Mouse (Mus musculus): ENCODE data around the gene Rpp14.
A peak's percentile ranks its signal among the peaks of the same experiment; 100 is the strongest.

The Rpp14 gene

GRCm38 (mm10) chr14:8059938-8060337 is 20.2 kb upstream of the Rpp14 start:
- DNase-seq (ENCODE audit: inconsistent ontology term) = no peak

DNA sequence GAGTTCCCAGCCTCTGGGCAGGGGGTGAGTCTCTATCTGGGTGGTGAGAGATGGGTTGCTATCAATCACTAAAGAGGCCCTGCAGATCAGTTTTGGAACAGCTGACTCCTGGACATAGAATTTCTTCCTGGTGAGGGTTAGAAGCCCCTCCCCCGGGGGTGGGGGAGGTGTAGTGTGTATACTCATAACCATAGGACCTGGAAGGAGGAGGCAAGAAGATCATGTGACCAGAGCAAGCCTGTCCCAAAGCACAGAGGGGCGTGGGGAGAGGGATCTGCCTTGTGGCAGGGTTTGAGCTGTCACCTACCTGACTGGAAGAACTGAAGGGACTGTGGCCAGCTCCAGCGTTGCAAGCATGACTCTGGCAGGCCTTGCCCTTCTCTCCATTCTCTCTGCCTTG is 18.1 kb upstream of the Rpp14 start:
- DNase-seq (ENCODE audit: inconsistent ontology term) = no peak

DNA sequence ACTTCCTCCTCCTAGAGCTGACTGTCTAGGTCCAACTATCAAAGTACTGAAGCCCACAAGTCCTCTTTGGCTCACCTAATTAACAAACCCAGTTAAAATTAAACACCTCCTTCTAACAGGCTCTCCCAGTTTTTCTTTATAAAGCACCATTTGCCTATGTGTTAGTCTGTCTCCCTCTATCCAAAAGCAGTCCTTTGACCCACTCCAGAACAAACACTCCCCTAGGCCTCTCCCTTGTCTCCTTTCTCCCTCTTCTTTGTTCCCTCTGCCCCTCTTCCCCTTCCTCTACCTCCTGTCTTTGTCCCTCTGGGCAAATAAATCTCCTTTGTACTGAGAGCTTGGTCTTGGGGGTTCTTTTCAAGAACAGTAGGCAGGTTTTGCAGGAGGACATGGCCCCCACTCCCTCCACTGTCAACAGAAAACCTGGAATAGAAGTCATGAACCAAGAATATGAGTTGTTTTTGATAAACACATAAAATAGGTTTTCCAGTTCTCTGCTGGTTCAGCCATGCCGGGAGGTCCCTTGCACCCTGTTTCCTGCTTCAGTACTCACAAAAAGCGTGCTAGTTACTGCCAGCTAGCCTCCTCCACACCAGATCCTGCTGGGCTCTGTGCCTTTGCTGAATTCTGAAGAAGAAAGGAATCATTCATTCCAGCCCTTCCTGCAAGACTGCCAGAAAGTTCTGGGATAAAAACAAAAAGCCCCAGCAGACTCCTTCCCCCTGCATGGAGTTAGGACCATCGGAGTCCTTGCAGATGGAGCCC is 17.4 kb upstream of the Rpp14 start:
- DNase-seq (ENCODE audit: inconsistent ontology term) = peak; percentile 45

DNA sequence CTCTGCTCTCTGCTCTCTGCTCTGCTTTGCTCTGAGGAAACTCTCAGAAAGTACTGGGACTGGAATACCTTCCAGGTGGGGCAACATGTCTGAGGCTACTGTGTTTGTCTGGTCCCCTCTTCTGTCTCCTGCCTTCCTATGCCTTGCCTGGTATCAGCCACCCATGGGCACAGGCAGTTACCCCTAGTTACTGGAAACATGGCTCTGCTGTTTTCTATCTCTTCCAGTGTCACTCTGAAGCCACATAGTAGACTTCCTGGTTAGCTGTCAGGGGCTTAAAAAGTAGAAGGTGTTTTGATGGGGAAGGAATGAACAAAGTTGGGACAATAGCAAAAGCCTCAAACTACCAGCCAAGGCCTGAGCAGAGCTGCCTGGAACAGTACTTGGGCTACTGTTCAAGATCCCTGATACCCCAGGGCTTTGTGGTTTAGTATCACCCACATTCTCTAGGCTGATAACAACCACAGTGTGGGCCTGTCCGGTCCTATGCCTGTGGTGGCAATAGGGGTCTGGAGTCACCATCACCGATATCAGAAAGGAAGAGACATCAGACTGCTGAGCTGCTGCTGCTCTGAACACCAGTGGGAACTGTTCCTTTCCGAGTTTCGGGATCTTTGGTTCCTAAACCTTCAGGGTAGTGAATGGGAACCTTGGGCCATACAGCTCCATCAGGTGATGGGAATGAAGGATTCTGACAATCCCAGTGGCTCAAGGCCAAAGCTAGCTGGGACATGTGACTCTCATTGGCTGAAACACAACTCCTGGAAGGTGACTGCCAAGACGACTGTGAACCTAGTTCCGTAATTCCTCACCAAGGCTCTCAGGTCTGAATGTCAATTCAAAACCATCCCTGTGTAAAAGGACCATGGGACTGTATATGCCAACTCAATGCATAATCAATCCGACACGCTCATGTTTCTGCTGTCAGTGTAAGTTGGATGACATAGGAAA is 16.1 kb upstream of the Rpp14 start:
- no peak for DNase-seq (ENCODE audit: inconsistent ontology term)

GRCm38 (mm10) chr14:8080718-8081117 is 551 bp downstream of the Rpp14 start:
- DNase-seq (ENCODE audit: inconsistent ontology term) = no peak

- DNase-seq (ENCODE audit: inconsistent ontology term) = no peak
These were observed 2.8 kb downstream of the Rpp14 start for GRCm38 (mm10) chr14:8082949-8083348.

DNA sequence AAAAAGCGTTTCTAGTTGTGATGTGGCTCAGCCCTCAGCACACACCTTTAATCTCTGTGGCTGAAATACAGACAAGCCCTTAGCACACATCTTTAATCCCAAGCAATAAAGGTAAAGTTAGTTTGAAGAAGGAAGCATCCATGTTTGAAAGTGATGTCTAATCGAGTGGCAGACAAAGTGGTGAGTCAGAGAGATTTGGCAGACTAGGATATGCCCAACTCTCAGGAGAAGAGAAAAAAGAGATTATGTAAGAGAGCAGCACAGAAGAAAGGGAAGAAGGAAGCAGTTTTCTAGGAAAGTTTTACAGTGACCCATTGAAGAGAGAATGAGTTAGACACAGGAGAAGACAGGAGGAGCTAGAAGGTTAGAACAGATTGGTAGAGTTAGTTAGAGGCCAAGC is 8.8 kb downstream of the Rpp14 start:
- DNase-seq (ENCODE audit: inconsistent ontology term) = peak; percentile 29

DNA sequence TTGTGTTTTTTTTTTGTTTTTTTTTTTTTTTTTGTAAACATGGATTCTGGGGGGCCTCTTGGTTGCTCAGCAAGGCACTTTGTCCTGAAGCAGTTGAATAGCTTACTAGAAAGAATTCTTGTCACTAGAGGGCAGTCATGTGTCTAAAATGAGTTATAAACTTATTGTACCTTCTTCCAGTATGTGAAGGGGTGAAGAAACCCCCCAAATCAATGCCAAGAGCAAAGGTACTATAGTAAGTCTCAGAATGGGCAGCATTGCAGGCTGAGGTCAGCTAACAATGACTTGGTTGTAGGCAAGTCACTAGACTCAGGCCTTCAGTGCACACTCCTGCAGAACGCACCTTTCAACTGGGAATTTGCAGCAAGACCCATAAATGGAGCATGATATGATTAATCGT is 12.4 kb downstream of the Rpp14 start:
- DNase-seq (ENCODE audit: inconsistent ontology term) = peak; percentile 25

- peak; percentile 64 for DNase-seq (ENCODE audit: inconsistent ontology term)
These were observed 13.3 kb downstream of the Rpp14 start for GRCm38 (mm10) chr14:8093427-8093826.

GRCm38 (mm10) chr14:8094931-8095561 is 14.9 kb downstream of the Rpp14 start:
- DNase-seq (ENCODE audit: inconsistent ontology term) = no peak

- no peak for DNase-seq (ENCODE audit: inconsistent ontology term)
These were observed 15.4 kb downstream of the Rpp14 start for GRCm38 (mm10) chr14:8095562-8095950.

DNA sequence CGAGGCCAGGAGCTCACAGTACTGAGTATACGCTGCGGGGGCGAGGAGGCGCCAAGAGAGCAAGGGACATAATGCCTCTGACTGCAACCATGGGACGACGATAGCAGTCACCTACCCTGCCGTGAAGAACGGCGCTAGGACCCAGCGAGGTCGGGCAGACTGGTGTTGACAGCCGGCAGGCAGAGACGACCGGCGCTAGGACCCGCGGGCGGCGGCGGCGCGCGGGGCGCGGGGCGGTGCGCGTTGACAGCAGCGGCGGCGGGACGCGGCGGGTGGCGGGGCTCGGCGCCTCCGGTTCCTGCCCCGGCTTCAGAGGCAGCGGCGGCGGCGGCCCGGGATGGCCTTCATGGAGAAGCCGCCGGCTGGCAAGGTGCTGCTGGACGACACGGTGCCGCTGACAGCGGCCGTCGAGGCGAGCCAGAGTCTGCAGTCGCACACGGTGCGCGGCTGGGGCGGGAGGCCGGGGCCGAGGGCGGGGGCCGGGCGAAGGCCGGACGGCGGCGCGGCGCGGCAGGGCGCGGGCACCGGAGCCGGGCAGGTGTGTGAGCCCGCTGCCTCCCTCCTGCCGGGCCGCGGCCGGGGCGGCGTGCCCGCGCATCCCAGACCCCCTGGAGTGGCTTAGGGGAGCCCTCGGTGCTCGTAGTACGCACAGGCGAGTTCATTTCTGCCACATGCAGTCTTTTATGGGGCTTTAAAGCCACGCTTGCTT is 18.0 kb downstream of the Rpp14 start, which contains the start of gene Pxk:
Gene Pxk (plus strand): TSS at position 234 of the 709 bp plus-strand sequence.
- peak; percentile 86 for DNase-seq (ENCODE audit: inconsistent ontology term)

- peak; percentile 83 for DNase-seq (ENCODE audit: inconsistent ontology term)
These were observed 18.5 kb downstream of the Rpp14 start for GRCm38 (mm10) chr14:8098687-8098995.

- peak; percentile 90 for DNase-seq (ENCODE audit: inconsistent ontology term)
These were observed 19.4 kb downstream of the Rpp14 start for GRCm38 (mm10) chr14:8099561-8100021.

GRCm38 (mm10) chr14:8101886-8102285 is 21.7 kb downstream of the Rpp14 start:
- peak; percentile 81 for DNase-seq (ENCODE audit: inconsistent ontology term)

GRCm38 (mm10) chr14:8102676-8103075 is 22.5 kb downstream of the Rpp14 start:
- no peak for DNase-seq (ENCODE audit: inconsistent ontology term)

DNA sequence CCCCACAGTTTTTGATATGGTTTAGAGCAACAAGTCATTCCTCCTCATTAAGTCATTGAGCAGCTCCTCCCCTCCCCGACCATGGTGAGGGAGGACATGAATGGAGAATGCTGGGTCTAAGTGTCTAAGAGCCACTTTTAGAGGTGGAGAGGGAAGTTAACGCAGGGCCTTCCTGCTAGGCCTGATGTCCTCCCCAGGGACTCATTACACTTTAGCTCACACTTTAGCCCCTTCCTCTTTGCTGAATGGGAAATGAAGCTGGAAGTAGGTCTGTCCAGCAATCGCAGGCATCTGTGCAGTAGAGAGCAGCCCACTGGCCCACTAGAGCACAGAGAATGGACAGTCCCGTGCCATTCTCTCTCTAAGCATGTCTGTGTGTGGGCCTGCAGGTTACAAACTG is 27.9 kb downstream of the Rpp14 start:
- no peak for DNase-seq (ENCODE audit: inconsistent ontology term)

DNA sequence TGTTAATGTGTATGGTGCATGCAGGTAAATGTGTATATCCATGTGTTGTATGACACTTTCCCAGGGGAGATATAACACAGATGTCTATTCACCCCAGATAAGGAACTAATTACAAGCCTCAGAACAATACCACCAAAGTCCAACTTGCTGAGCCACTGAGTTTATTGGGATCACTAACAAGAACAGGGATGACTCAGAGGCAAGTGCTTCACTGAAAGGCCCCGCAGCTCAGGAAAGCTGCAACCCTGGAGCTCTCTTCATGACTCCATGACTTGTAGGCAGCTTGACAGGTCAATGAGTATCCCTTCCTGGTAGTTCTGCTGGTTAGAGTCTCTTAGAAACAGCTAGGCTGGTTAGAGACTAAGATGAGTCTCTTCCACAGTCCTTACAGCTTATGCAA is 28.8 kb downstream of the Rpp14 start:
- peak; percentile 39 for DNase-seq (ENCODE audit: inconsistent ontology term)

DNA sequence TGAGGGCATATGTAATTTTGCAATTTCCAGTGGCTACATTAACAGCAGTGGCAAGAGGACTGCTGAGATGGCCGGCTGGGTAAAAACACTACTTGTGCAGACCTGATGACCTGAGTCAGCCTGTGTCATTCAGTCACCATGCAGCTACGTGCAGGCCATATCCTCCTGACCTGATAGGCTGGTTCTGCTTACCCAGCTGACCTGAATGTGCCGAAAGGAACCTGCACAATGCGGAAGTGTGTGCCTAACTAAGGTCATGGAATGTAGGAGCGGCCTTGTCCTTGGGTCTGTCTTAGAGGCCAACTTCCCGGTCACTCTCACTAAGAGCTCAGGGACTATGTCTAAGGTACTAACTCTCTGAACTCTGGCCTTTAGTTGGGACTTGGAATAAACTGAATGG is 31.4 kb downstream of the Rpp14 start:
- DNase-seq (ENCODE audit: inconsistent ontology term) = no peak

GRCm38 (mm10) chr14:8112036-8112435 is 31.9 kb downstream of the Rpp14 start:
- DNase-seq (ENCODE audit: inconsistent ontology term) = no peak

GRCm38 (mm10) chr14:8113616-8114015 is 33.4 kb downstream of the Rpp14 start:
- no peak for DNase-seq (ENCODE audit: inconsistent ontology term)

GRCm38 (mm10) chr14:8114306-8114705 is 34.1 kb downstream of the Rpp14 start:
- DNase-seq (ENCODE audit: inconsistent ontology term) = no peak
